Mouse (Mus musculus): ENCODE data around the gene Cmip. TPM values are rescaled to one million over a fixed set of nuclear protein-coding genes. Genes with fewer than 3 reads are reported as not detected.

The Cmip gene
- total and polyA plus RNA-seq, 3 experiments: 17.0 to 71.8 TPM; not detected in 1

- Histone ChIP-seq H3K36me3 (ENCODE audit: control insufficient read depth in 1 of 2, insufficient read depth in 2 of 2, low read length in 2 of 2) (peaks cover 0 to 2% of the 10 kb centered on the region in 2 experiments; a peak in 1 of 4 replicates), H3K27ac (ENCODE audit: control insufficient read depth, low read depth, low read length) (no peak overlapping the region), H3K9ac (ENCODE audit: control insufficient read depth, low read depth, low read length, poor library complexity, severe bottlenecking) (no peak overlapping the region), H3K79me2 (ENCODE audit: control insufficient read depth, insufficient read depth, low read length, poor library complexity) (no peaks in the 10 kb centered on the region; the same call in 1 of the 2 replicates), H3K4me3 (ENCODE audit: control insufficient read depth in 1 of 2, insufficient read depth in 1 of 2, low read depth in 2 of 2, low read length in 2 of 2) (no peak overlapping the region), H3K27me3 (ENCODE audit: control insufficient read depth in 1 of 2, insufficient read depth in 2 of 2, low read length in 2 of 2) (no peaks in the 10 kb centered on the region), H3K4me1 (ENCODE audit: control insufficient read depth in 1 of 2, insufficient read depth in 2 of 2, low read length in 2 of 2) (peaks cover 0 to 2% of the 10 kb centered on the region in 2 experiments; a peak in 1 of 4 replicates), H3K9me3 (replicated peaks; ENCODE audit: insufficient read depth, low read length) (no peaks in the 10 kb centered on the region)
- TF ChIP-seq JUND (IDR thresholded peaks at IDR 0.05; ENCODE audit: low read depth, low read length) (no peak), MYB (IDR thresholded peaks at IDR 0.05; ENCODE audit: low read depth, low read length) (no peak), RCOR1 (IDR thresholded peaks at IDR 0.05; ENCODE audit: low read depth, low read length) (no peak), CHD2 (IDR thresholded peaks at IDR 0.05; ENCODE audit: low read length) (no peak), MYC (IDR thresholded peaks at IDR 0.05; ENCODE audit: low read depth, low read length) (no peak)
- DNase-seq (ENCODE audit: low read depth, low spot score): no peak
Observed at GRCm38 (mm10) chr8:117222396-117222795, 34.5 kb upstream of the Cmip start.

- Histone ChIP-seq H3K27ac (ENCODE audit: control insufficient read depth, low read depth, low read length) (peak overlapping the region; percentile 43; the same call in 1 of the 2 replicates), H3K27me3 (ENCODE audit: control insufficient read depth in 1 of 2, insufficient read depth in 2 of 2, low read length in 2 of 2) (no peaks in the 10 kb centered on the region), H3K36me3 (ENCODE audit: control insufficient read depth in 1 of 2, insufficient read depth in 2 of 2, low read length in 2 of 2) (peaks cover 0 to 2% of the 10 kb centered on the region in 2 experiments; a peak in 1 of 4 replicates), H3K9me3 (replicated peaks; ENCODE audit: insufficient read depth, low read length) (no peaks in the 10 kb centered on the region), H3K4me1 (ENCODE audit: control insufficient read depth in 1 of 2, insufficient read depth in 2 of 2, low read length in 2 of 2) (peaks cover 0 to 2% of the 10 kb centered on the region in 2 experiments; a peak in 1 of 4 replicates), H3K4me3 (ENCODE audit: control insufficient read depth in 1 of 2, insufficient read depth in 1 of 2, low read depth in 2 of 2, low read length in 2 of 2) (peak overlapping the region; percentile 69 to 80), H3K9ac (ENCODE audit: control insufficient read depth, low read depth, low read length, poor library complexity, severe bottlenecking) (peak overlapping the region; percentile 80), H3K79me2 (ENCODE audit: control insufficient read depth, insufficient read depth, low read length, poor library complexity) (no peaks in the 10 kb centered on the region; the same call in 1 of the 2 replicates)
- DNase-seq (ENCODE audit: low read depth, low spot score): peak; percentile 91
- TF ChIP-seq ZNF384 (IDR thresholded peaks at IDR 0.05; ENCODE audit: low read depth, low read length) (0 out of 2 replicates have a peak, but pooled peaks have one; percentile 35), NRF1 (IDR thresholded peaks at IDR 0.05; ENCODE audit: insufficient read depth, low read depth, low read length, poor library complexity, severe bottlenecking) (no peak), TBP (IDR thresholded peaks at IDR 0.05; ENCODE audit: low read depth, low read length) (peak; percentile 64), E2F4 (IDR thresholded peaks at IDR 0.05; ENCODE audit: borderline replicate concordance, low read depth, low read length) (no peak), KAT2A (conservative IDR thresholded peaks at IDR 0.05; ENCODE audit: low read depth, low read length) (no peak), ETS1 (IDR thresholded peaks at IDR 0.05; ENCODE audit: low read depth, low read length) (peak; percentile 21; the same call in 1 of the 2 replicates), GABPA (IDR thresholded peaks at IDR 0.05; ENCODE audit: low read depth, low read length) (no peak), TCF12 (IDR thresholded peaks at IDR 0.05; ENCODE audit: low read depth, low read length) (peak; percentile 38; the same call in 1 of the 2 replicates), JUND (IDR thresholded peaks at IDR 0.05; ENCODE audit: low read depth, low read length) (no peak), MAX (IDR thresholded peaks at IDR 0.05; ENCODE audit: low read length) (no peak), TAL1 (IDR thresholded peaks at IDR 0.05; ENCODE audit: low read length) (no peak), GATA1 (IDR thresholded peaks at IDR 0.05; ENCODE audit: low read depth, low read length) (no peak), SMC3 (IDR thresholded peaks at IDR 0.05; ENCODE audit: low read depth, low read length) (peak; percentile 99), BHLHE40 (IDR thresholded peaks at IDR 0.05; ENCODE audit: borderline replicate concordance, low read depth, low read length) (no peak), RAD21 (IDR thresholded peaks at IDR 0.05; ENCODE audit: low read depth, low read length) (peak; percentile 97), CTCF (IDR thresholded peaks at IDR 0.05 in 2 of 3, conservative IDR thresholded peaks at IDR 0.05 in 1 of 3; ENCODE audit: control insufficient read depth in 1 of 3, insufficient read depth in 1 of 3, low read depth in 2 of 3, low read length in 3 of 3, poor library complexity in 1 of 3, severe bottlenecking in 1 of 3) (peak in 2 of 3 experiments; percentile 92 to 95), RCOR1 (IDR thresholded peaks at IDR 0.05; ENCODE audit: low read depth, low read length) (no peak), MYB (IDR thresholded peaks at IDR 0.05; ENCODE audit: low read depth, low read length) (no peak), MYC (IDR thresholded peaks at IDR 0.05; ENCODE audit: low read depth, low read length) (peak; percentile 82; the same call in 1 of the 2 replicates), POLR2AphosphoS2 (IDR thresholded peaks at IDR 0.05; ENCODE audit: low read length) (no peak), ZMIZ1 (IDR thresholded peaks at IDR 0.05; ENCODE audit: low read depth, low read length) (no peak), POLR2AphosphoS5 (IDR thresholded peaks at IDR 0.05; ENCODE audit: borderline replicate concordance, low read depth, low read length) (no peak), MEF2A (IDR thresholded peaks at IDR 0.05; ENCODE audit: extremely low read depth, insufficient replicate concordance, low read depth, low read length, poor library complexity, severe bottlenecking) (no peak), POLR2A (IDR thresholded peaks at IDR 0.05; ENCODE audit: control insufficient read depth in 1 of 2, insufficient read depth in 1 of 2, low read depth in 1 of 2, low read length in 2 of 2, poor library complexity in 1 of 2) (peak in 1 of 2 experiments; percentile 74; a peak in 2 of 4 replicates), SIN3A (IDR thresholded peaks at IDR 0.05; ENCODE audit: low read length) (peak; percentile 96), NELFE (IDR thresholded peaks at IDR 0.05; ENCODE audit: low read depth, low read length) (0 out of 2 replicates have a peak, but pooled peaks have one; percentile 29), USF1 (IDR thresholded peaks at IDR 0.05; ENCODE audit: low read depth, low read length) (no peak), CHD2 (IDR thresholded peaks at IDR 0.05; ENCODE audit: low read length) (no peak), UBTF (IDR thresholded peaks at IDR 0.05; ENCODE audit: borderline replicate concordance, insufficient read depth, low read depth, low read length) (no peak), ZC3H11A (IDR thresholded peaks at IDR 0.05; ENCODE audit: low read depth, low read length) (peak; percentile 98)
Observed at GRCm38 (mm10) chr8:117224630-117225029, 32.2 kb upstream of the Cmip start.

Data from MEL (cell line).